Mouse (Mus musculus): Measurements from ENCODE around the gene Inmt. TPM values are rescaled to one million over a fixed set of nuclear protein-coding genes. Genes with fewer than 3 reads are reported as not detected.

Inmt gene
- 0.36 and 0.71 TPM in 2 replicates for polyA plus RNA-seq (2015; fragmentation: Nextera tagmentation; extraction: Ambion mirVana)

DNA sequence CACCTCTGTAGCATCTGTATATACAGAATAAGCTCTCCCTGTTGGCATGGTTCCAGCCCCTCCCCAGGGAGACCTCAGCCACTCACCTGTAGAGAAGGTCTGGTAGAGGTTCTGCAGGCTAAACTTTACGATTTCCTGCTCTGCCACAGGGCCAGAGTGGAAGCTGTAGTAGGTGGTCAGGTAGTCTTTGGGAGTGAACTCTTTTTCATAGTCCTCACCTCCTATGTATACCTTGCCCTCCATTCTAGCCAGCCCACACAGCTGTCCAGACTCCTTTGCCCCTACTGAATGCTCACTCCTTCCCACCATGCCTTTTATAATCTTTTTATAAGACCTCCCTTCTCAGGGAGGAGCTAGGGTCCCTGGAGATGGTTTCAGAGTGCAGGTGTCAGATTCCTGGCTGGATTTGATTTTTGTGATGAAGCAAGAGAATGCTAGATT is at the start of gene Inmt:
Inmt (minus strand) TSS at position 303 of the 441 bp plus-strand sequence.
- Histone ChIP-seq H3K4me3 (no peak within 1 kb of the TSS), H3K27ac (no peak within 1 kb of the TSS), H3K9ac (no peak within 1 kb of the TSS), H3K27me3 (no peaks in the 10 kb centered on the region), H3K4me1 (peaks cover 8% of the 10 kb centered on the region), H3K4me2 (replicated peaks) (no peak within 1 kb of the TSS), H3K36me3 (no peaks in the 10 kb centered on the region), H3K9me3 (no peaks in the 10 kb centered on the region)
- no peak for ATAC-seq (ENCODE audit: low FRiP score, low read depth)
- 70% methylated on average over 1 of the region's 1 CpGs for WGBS

DNA sequence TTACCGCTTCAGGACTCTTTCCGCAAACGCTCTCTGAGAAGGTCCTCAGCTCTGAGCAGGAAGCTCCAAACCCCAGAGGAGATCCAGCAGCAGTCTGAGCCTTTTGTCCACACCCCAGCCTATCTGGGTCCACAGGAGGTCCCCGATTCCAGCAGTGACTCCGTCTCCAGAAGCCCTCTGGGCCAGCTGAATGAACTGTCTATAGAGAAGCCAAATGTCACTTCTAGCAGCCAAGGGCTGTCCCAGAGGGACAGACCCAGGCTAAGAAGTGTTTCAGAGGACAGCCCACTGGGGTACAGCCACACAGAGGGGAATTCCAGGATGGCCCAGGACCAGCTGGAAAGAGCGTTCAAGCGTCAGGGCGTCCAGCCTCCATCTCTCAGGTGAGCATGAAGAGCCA is 49.1 kb upstream of the Inmt start:
- 92% methylated on average over 8 of the region's 8 CpGs for WGBS
- no peak overlapping the region for H3K4me2 ChIP-seq (replicated peaks)
- H3K4me3 ChIP-seq = no peak overlapping the region
- H3K4me1 ChIP-seq = no peaks in the 10 kb centered on the region
- peaks cover 50% of the 10 kb centered on the region for H3K36me3 ChIP-seq
- H3K9ac ChIP-seq = no peak overlapping the region
- no peaks in the 10 kb centered on the region for H3K27me3 ChIP-seq
- ATAC-seq (ENCODE audit: low FRiP score, low read depth) = no peak
- no peak overlapping the region for H3K27ac ChIP-seq
- no peaks in the 10 kb centered on the region for H3K9me3 ChIP-seq

DNA sequence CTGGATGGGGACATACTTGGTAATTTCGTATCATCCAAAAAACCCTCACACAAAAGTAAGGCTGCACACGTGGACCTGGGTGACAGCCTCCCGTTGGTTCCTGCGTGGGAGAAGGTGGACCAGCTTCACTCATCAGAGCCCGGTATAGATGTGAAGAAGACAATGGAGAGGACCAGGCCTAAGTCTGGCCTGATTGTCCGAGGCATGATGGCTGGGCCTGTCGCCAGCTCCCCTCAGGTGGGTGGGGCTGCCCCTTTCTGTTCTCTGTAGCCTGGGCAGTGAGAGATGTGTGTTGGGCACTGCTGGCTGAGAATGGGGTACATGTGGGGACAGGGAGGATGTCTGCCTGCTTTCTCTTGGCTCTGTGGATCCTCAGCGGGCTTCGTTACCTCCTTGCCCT is 43.4 kb upstream of the Inmt start:
- Histone ChIP-seq H3K36me3 (peaks cover 69% of the 10 kb centered on the region), H3K27me3 (no peaks in the 10 kb centered on the region), H3K9ac (no peak overlapping the region), H3K27ac (no peak overlapping the region), H3K9me3 (no peaks in the 10 kb centered on the region), H3K4me1 (no peaks in the 10 kb centered on the region), H3K4me3 (no peak overlapping the region), H3K4me2 (replicated peaks) (no peak overlapping the region)
- ATAC-seq (ENCODE audit: low FRiP score, low read depth) = no peak
- 92% methylated on average over 9 of the region's 9 CpGs for WGBS

DNA sequence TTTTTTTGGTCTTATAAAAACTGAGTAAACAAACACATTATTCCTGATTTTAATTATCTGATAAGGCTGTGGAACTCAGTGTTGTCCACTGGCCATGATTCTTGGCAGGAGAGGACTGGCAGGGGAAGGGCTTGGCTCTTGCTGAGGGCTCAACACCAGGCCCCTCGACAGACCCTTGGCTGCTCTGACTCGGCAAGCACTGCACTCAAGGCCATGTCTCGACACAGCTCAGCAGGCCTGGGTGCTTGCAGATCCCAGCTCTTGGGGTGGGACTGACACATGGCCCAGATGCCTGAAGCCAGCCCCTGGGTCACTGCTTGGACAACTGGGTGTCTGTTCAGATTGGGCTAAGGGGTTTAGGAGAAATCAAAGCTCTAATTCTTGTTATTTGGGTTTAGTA is 39.7 kb upstream of the Inmt start:
- Histone ChIP-seq H3K4me2 (replicated peaks) (no peak overlapping the region), H3K4me3 (no peak overlapping the region), H3K27ac (no peak overlapping the region), H3K36me3 (peaks cover 56% of the 10 kb centered on the region), H3K4me1 (peaks cover 12% of the 10 kb centered on the region), H3K9me3 (no peaks in the 10 kb centered on the region), H3K27me3 (no peaks in the 10 kb centered on the region), H3K9ac (no peak overlapping the region)
- no peak for ATAC-seq (ENCODE audit: low FRiP score, low read depth)
- WGBS = 74% methylated on average over 3 of the region's 3 CpGs

DNA sequence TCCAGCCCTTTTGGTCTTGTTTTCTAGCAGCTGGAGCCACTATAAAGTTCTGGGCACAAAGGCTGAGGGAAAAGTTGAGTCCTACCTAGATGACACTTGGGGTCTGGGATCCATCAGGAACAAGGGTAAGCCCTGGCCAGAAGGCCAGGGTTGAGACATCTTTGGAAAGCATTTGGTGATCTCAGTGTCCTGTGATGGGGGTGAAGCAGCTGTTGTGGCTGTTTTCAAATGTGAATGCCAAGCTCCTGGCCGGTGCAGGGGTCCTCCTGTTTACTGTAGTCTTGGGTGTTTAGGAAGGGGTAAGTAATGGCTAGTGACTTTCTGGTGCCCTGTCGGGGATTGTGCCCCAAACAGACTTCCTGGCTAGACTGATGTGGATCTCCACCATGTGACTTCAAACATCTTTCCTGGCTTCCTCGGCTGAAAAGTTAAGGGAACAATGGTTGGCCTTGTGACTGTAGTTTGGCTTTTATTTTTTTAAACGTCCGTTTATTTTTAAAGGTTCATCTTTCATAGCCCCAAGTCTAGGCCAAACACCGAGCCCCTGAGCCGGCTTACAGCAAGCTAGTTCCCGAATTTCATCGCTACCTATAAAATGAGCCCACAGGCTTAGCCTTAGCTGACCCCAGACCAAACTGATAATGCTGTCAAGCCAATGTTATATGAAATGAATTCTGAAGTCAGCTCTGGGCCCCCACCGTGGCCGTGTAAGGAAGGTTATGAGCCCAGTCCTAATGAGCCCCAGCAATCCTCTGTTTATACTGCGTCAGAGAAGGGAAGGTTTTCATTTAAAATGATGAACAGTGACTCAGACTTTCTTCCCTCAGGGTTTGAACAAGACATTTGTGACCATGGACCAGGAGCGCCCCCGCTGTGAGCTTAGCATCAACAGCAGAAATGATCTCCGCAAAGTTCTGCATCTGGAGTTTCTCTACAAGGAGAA is 35.9 kb upstream of the Inmt start:
- H3K27ac ChIP-seq = peak overlapping the region; percentile 22
- H3K4me3 ChIP-seq = no peak overlapping the region
- peak; percentile 39; the same call in 1 of the 2 replicates for ATAC-seq (ENCODE audit: low FRiP score, low read depth)
- H3K4me1 ChIP-seq = peaks cover 26% of the 10 kb centered on the region
- no peak overlapping the region for H3K9ac ChIP-seq
- 41% methylated on average over 15 of the region's 15 CpGs for WGBS
- H3K4me2 ChIP-seq (replicated peaks) = no peak overlapping the region; the same call in 1 of the 2 replicates
- no peaks in the 10 kb centered on the region for H3K9me3 ChIP-seq
- peaks cover 23% of the 10 kb centered on the region for H3K36me3 ChIP-seq
- H3K27me3 ChIP-seq = no peaks in the 10 kb centered on the region

DNA sequence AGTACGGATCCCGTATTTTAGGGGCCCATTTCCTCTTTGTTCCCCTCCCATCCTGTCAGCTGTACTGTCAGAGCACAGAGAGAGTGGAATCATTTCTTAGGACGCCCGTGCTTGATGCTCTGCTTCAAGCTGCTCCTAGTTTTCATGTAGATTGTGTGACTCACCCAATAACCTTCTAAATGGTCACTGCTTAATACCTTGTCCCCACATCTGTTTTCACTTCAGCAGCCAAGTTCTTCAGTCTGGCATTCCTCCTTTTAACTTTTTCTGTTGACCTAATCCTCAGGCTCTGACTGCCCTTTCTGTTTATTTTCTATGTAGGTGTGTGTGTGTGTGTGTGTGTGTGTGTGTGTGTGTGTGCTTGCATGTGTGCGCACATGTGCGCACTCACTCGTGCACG is 32.9 kb upstream of the Inmt start:
- no peak overlapping the region for H3K4me3 ChIP-seq
- 48% methylated on average over 8 of the region's 8 CpGs for WGBS
- H3K27me3 ChIP-seq = no peaks in the 10 kb centered on the region
- H3K4me1 ChIP-seq = peaks cover 44% of the 10 kb centered on the region
- H3K9ac ChIP-seq = 0 out of 2 replicates have a peak overlapping the region, but pooled peaks have one; percentile 31
- H3K9me3 ChIP-seq = no peaks in the 10 kb centered on the region
- H3K36me3 ChIP-seq = peaks cover 12% of the 10 kb centered on the region
- H3K27ac ChIP-seq = no peak overlapping the region; the same call in 1 of the 2 replicates
- no peak overlapping the region for H3K4me2 ChIP-seq (replicated peaks)
- ATAC-seq (ENCODE audit: low FRiP score, low read depth) = no peak

DNA sequence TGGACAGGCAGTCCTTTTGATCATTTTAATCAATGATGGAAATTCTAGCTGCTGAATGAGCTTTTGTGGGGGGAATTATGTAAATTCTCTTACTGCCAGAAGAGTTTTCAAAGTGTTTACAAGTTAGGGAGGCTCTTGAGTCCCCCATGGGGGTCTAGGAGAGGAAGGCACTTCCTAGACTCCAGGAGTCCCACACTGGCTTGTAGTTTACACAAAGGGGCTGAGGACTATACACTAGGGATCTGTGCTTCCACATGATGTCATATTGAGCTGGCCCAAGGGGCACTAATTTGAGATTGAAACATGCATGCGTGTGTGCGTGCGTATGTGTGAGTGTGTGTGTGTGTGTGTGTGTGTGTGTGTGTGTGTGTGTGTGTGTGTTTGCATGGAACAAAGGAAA is 29.1 kb upstream of the Inmt start:
- Histone ChIP-seq H3K4me1 (peaks cover 34% of the 10 kb centered on the region), H3K9ac (peak overlapping the region; percentile 57), H3K4me3 (peak overlapping the region; percentile 51), H3K4me2 (replicated peaks) (peak overlapping the region; percentile 65), H3K9me3 (no peaks in the 10 kb centered on the region), H3K27ac (peak overlapping the region; percentile 88), H3K27me3 (no peaks in the 10 kb centered on the region), H3K36me3 (no peaks in the 10 kb centered on the region)
- 60% methylated on average over 3 of the region's 3 CpGs for WGBS
- 0 out of 2 replicates have a peak, but pooled peaks have one; percentile 29 for ATAC-seq (ENCODE audit: low FRiP score, low read depth)

DNA sequence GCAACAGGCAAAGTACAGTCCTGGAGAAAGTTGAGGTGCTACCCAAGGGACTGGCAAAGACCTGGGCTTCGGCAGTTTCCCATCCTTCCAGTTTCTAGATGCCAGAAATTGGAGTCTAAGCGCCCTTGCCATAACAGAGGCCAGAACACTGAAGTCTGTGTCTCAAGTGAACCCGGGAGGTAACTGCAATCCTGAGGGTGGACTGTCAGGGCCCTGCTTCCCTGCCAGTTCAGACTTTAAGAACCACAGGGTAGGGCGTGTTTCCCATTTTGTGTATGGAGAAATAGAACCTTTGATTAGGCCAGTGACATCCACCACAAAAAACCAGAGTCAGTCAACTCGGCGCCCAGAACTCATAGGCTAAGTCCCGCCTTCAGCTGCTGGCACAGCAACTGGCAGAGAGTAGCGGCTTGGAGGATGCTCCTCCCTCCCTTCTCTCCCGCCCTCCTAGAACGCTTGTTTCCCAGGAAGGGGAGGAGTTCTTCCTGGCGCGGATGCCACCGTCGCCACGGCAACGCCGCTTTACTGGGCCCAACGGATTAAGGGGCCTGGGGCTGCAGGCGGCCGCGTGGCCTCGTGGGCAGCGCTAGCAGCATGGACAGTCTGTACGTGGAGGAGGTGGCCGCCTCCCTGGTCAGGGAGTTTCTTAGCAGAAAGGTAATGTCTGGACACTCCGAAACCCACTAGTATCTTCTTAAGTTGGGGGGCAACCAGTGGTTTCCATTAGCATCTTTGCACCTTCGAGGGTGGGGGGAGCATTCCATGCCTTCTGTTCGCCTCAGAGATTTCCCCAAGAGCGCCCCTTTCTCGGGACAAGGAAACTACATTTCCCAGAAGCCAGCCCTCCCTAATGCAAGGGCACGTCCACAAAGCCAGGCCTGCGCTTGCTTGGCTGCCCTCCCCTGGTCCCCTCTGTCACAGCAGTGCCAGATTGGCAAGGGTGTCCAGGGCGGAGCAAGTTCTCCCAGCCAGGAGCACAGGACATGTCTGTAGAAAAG is 28.4 kb upstream of the Inmt start, which contains the start of gene Mindy4:
Mindy4 (plus strand) TSS at position 471 of the 998 bp plus-strand sequence.
- H3K27ac ChIP-seq = peak within 1 kb of the TSS; percentile 88
- H3K9ac ChIP-seq = peak within 1 kb of the TSS; percentile 57
- WGBS = 3% methylated on average over 33 of the region's 33 CpGs
- no peaks in the 10 kb centered on the region for H3K27me3 ChIP-seq
- H3K9me3 ChIP-seq = no peaks in the 10 kb centered on the region
- peak within 1 kb of the TSS; percentile 51 for H3K4me3 ChIP-seq
- H3K4me2 ChIP-seq (replicated peaks) = peak within 1 kb of the TSS; percentile 65
- ATAC-seq (ENCODE audit: low FRiP score, low read depth) = peak; percentile 94
- peaks cover 30% of the 10 kb centered on the region for H3K4me1 ChIP-seq
- no peaks in the 10 kb centered on the region for H3K36me3 ChIP-seq

DNA sequence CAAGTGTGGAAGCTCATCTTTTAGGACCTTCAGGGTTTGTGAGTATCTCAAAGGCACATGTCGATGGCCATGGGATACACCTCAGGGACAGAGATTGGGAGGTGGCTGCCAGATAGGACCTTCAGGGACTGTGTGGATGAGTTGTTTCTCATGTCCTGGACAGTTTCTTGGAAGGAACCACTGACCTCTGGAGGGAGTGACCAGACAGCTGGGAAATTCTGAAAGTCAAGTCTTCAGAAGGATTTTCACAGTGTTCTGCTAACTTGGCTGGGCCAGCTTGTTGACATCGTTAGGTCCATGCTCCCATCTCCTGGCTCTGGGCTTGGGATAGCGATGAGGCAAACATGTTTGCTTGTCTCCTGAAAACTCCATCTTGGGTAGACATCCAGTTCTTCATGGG is 24.2 kb upstream of the Inmt start:
- 88% methylated on average over 3 of the region's 3 CpGs for WGBS
- no peaks in the 10 kb centered on the region for H3K9me3 ChIP-seq
- H3K9ac ChIP-seq = no peak overlapping the region
- no peaks in the 10 kb centered on the region for H3K27me3 ChIP-seq
- H3K4me3 ChIP-seq = no peak overlapping the region
- no peaks in the 10 kb centered on the region for H3K36me3 ChIP-seq
- no peak for ATAC-seq (ENCODE audit: low FRiP score, low read depth)
- H3K4me1 ChIP-seq = peaks cover 7% of the 10 kb centered on the region
- no peak overlapping the region for H3K27ac ChIP-seq
- H3K4me2 ChIP-seq (replicated peaks) = no peak overlapping the region

DNA sequence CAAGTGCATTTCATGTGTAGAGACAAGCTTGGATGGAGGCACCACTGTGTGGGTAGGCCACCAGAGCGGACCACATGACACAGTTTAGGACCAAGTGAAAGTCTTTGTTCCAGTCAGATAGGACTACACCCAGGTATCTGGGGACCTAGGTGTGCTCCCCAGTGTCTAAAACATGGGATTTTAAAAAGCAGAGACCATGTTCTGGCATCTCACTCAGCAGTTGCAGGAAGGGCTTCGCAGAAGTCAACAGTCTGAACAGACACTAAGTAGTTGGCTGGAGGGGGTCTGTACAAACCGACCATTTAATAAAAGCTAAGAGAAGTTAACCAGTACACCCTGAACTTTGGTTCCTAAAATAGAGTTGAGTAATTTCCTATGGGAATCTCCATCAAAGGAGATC is 18.3 kb upstream of the Inmt start:
- no peak for ATAC-seq (ENCODE audit: low FRiP score, low read depth)
- Histone ChIP-seq H3K9ac (no peak overlapping the region), H3K4me1 (no peaks in the 10 kb centered on the region), H3K36me3 (no peaks in the 10 kb centered on the region), H3K27ac (no peak overlapping the region), H3K27me3 (no peaks in the 10 kb centered on the region), H3K4me3 (no peak overlapping the region), H3K9me3 (no peaks in the 10 kb centered on the region), H3K4me2 (replicated peaks) (no peak overlapping the region)
- WGBS = 80% methylated on average over 3 of the region's 3 CpGs

DNA sequence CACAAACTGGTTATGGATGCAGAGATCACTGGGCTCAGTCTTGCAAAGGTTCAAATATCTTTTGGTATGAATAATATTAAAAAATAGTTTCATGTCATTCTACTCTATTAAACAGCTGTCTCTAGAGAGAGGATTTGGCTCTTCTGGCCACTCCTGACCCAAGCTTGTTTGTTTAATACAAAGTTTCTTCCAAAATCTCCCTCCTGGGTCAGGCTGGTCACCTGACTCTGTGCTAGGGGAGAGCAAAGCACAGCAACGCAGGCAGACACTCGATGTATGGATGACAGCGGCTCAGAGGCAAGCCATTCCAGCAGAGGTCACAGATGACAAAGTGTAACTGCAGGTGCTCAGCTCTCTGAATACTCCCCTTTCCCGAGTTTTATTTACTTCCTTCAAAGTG is 16.7 kb upstream of the Inmt start:
- H3K9ac ChIP-seq = no peak overlapping the region
- no peaks in the 10 kb centered on the region for H3K27me3 ChIP-seq
- WGBS = 64% methylated on average over 4 of the region's 4 CpGs
- H3K4me1 ChIP-seq = no peaks in the 10 kb centered on the region
- no peak overlapping the region for H3K4me2 ChIP-seq (replicated peaks)
- ATAC-seq (ENCODE audit: low FRiP score, low read depth) = no peak
- no peaks in the 10 kb centered on the region for H3K36me3 ChIP-seq
- no peak overlapping the region for H3K27ac ChIP-seq
- no peaks in the 10 kb centered on the region; the same call in 1 of the 2 replicates for H3K9me3 ChIP-seq
- H3K4me3 ChIP-seq = no peak overlapping the region

DNA sequence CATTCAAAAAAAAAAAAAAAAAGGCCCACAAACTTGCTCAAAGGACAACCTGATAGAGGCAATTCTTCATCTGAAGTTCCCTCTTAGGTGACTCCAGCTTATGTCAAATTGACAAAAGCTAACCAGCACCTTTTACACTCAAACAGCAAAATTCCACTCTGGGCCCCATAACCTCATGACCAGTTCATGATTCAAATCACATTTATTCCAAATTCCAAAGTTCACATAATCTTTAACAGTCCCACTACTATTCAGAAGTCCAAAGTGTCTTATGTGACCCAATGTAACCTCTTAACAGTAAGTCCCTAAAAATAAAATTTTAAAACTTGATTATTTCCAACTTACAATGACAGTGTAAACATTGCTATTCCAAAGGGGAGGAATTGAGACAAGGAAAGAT is 14.6 kb upstream of the Inmt start:
- no peak for ATAC-seq (ENCODE audit: low FRiP score, low read depth)

More for the DNA sequence above, 14.6 kb upstream of the Inmt start:
- Histone ChIP-seq H3K9me3 (no peaks in the 10 kb centered on the region; the same call in 1 of the 2 replicates), H3K36me3 (no peaks in the 10 kb centered on the region), H3K27ac (no peak overlapping the region), H3K4me3 (no peak overlapping the region), H3K27me3 (no peaks in the 10 kb centered on the region), H3K4me2 (replicated peaks) (no peak overlapping the region), H3K4me1 (no peaks in the 10 kb centered on the region), H3K9ac (no peak overlapping the region)
